Mouse (Mus musculus) 3134 (cell line): ENCODE data around the gene Coa7.

Experiments
- DNase-seq: peaks from one replicate; pipeline ENCODE4 v3.0.0-alpha.2; 2011; ENCODE audit warnings: low spot score; ENCODE audit not compliant: insufficient read length; ENCODE audit errors: extremely low read depth

The Coa7 gene

DNA sequence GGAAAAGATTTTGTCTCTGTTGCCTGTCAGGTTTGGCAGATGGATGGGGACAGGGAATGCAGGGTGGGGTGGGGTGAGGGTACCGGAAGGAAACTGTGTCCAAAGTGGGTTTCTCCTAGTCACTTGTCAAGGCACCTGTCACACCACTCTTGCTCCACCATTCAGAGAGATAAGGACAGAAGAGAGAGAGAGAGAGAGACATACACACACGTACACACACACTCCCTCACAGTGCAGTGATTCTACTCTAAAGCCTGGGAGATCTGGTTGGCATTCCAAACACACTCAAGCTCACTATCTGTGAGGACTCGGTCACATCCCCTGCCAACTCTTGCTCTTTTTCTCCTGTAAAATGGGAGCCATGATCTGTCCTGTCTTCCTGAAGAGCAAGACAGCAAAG lies 44.2 kb downstream of the Coa7 start:
- no peak for DNase-seq

GRCm38 (mm10) chr4:108379476-108379875 lies 51.5 kb downstream of the Coa7 start:
- no peak for DNase-seq

GRCm38 (mm10) chr4:108380146-108380545 lies 52.2 kb downstream of the Coa7 start:
- no peak for DNase-seq

DNA sequence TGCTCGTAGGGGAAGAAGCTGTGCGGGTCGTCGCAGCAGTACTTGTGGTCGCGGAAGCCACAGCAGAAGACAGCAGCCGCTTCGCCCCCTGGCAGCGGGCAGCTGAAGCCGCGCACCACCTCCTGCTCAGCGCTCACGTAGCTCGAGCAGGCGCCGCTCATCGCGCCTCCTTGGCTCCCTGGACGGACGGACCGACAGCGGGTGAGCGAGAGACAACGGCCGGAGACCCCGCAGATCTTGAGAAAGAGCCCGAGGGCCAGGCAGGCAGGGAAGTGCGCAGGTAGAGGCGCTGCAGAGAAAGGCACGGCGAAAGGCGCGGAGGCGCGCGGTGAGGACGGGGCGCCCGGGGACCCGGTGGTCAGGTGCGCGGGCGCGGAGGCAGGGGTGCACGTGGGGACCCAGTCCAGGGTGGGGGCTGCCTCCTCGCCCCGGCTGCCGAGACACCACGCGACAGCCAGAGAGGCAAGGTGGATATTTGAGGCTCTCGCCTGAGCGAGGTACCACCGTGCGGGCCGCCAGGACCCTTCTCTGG lies 55.3 kb downstream of the Coa7 start, which contains the start of gene Shisal2a:
Gene Shisal2a, minus strand, starts transcription at position 167 of the 532 bp plus-strand sequence.
- no peak for DNase-seq

- no peak for DNase-seq
These were observed 58.1 kb downstream of the Coa7 start for GRCm38 (mm10) chr4:108386087-108386486.

- no peak for DNase-seq
These were observed 59.2 kb downstream of the Coa7 start for GRCm38 (mm10) chr4:108387106-108387505.

DNA sequence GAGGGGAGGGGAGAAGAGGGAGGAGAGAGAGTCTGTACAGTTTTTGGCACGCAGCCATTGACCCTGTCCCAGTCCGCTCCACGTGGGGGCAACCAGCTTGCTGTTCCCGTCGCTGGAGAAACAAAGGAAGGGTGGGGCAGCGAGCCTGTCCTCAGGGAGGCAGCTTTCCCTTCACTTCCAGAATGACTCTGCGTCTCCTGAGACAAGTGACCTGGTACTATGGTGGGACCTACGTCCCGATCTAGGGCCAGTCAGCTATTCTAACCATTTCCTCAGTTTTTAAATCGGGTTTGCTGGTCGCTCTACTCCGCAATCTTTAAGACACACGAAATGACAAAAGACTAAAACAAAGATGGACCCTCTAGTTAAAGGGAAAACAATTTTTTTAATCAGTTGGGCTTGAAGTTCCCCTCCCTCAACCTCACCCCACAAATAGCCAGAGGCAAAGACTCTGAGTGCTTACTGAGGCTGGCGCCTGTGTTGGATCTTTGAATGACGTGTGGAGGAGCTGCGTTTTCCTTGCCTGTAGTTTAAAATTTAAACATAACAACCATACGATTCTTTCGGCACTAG lies 59.8 kb downstream of the Coa7 start:
- DNase-seq = peak; percentile 43

- DNase-seq = no peak
These were observed 60.8 kb downstream of the Coa7 start for GRCm38 (mm10) chr4:108388741-108389140.

DNA sequence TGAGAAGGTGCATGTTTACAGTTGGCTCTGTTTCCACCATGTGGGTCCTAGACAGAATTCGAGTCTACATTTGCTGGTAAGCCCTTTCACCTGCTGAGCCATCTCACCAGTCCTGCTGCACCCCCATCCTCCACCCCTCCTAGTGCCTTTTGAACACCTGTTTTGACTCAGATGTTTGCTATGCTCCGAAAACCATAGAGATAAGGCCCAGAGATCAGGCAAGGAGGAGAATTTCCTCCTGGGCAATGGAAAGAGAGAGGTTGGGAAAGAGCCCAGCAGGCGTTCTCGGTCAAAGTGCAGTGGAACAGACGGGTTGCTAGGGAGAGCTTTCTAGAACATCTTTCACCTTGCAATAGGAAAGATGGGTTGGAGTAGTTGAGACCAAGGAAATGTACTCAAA lies 63.2 kb downstream of the Coa7 start:
- DNase-seq = no peak
